Mouse (Mus musculus) naive thymus-derived CD4-positive, alpha-beta T cell, adult 2 months (primary cell): ENCODE results near the gene Gm5269.

Experiments used
- DNase-seq: peaks from one replicate; pipeline ENCODE4 v3.0.0-alpha.2; 2011; ENCODE audit warnings: low read depth

Gene Gm5269

GRCm38 (mm10) chr1:45881228-45881832 is 8.7 kb downstream of the Gm5269 start:
- DNase-seq = no peak

GRCm38 (mm10) chr1:45877463-45877862 is 12.6 kb downstream of the Gm5269 start:
- DNase-seq = no peak

DNA sequence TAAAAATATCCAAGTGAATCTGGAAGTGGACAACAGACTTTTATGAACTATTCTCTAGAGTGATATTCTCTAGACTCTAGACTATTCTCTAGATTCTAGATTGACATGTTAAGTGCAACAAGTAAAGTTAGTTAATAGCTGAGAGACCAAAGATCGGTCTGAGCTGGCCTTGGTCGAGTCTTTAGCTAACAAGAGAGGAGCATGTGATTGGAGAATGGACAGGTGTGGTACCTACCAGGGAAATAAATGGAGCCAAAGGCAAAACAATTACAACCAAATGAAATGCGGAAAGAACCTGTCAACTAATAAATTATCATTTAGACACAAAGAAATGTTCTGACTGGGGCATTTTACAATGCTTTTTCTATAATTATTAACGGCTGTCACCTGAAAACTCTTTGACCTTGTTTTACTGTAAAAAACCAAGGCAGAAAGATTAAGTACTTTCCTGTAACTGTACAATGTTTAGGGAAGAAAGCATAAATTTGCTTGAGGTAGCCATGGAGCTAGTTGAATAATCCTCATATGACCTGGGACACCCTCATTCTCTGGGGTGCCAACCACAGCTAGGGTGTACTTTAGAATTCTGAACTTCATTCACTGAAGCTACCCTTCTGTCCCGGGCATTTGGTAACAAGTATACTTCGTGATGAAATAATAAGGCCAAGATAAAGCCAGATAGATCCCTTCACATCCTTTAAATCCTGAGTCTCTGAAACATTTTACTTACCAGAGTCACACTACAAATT is 13.4 kb downstream of the Gm5269 start:
- DNase-seq = no peak

GRCm38 (mm10) chr1:45875640-45876039 is 14.4 kb downstream of the Gm5269 start:
- no peak for DNase-seq

DNA sequence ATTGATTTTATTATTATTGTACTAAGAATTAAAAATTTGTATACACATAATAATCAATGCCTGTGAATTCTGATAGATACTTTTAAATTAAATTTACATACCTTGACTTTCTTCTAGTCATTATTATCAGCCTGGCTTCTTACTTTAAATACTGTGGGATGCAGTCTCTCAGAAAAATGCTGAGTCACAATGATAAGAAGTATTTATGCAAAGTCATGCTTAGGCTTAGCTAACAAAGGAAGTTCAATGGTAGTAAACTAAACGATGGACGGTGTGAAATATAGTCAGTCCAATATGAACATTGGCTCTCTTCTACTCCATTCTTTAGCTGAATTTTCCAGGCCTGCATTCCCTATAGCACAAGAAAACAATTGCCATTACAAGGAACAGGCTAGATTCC is 16.8 kb downstream of the Gm5269 start:
- DNase-seq = no peak

DNA sequence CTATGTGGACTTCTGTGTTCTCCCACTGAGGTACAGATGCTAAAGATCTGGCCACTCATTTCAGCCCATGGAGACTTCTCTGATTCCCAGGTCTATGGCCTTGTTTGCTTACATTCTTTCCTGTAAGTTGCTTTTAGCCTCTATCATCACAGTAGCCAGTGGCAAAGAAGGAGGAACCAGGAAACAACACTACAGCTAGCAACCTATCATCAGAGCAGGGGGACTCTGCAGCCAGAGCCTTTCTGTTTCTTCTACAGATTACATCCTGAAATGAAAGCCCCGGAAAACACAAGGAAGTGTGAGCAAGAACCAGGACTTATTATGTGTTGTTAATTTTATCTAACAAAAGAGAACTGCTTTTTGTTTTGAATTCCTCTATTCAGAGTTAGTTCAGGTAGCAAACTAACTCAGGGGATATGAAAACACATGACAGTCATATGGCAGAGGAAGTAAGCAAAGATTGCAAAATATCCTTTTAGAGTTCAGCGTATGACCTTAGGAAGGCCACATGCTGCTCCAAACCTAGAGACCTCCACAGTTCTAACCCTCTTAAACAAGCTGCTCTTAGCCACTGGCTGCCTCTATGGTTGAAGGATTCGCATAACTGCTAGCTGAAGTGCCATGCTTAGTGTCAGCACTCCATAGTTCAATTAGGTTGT is 21.5 kb downstream of the Gm5269 start:
- no peak for DNase-seq

GRCm38 (mm10) chr1:45868050-45868449 is 22.0 kb downstream of the Gm5269 start:
- DNase-seq = no peak

GRCm38 (mm10) chr1:45866288-45867018 is 23.6 kb downstream of the Gm5269 start:
- no peak for DNase-seq

GRCm38 (mm10) chr1:45865727-45866126 is 24.3 kb downstream of the Gm5269 start:
- no peak for DNase-seq

DNA sequence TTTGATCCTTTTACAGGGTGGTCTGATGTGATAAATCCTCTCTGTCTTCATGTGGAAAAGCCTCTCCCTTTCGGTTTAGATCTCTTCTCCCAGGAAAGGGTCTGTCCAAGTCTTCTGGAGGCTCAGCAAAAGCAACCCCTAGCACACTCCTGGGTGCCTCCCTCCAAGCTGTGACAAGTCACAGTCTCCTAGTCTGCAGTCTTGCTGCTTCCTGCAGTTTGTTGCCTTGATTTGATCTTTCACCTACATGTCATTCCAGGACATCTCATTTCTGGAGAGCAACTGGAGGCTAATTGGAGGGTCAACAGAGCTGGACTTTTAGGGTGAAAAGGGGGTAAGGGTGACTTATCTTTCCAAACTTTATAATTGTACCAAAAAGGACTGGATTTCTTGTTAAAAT is 24.8 kb downstream of the Gm5269 start:
- no peak for DNase-seq

- DNase-seq = no peak
These were observed 25.5 kb downstream of the Gm5269 start for GRCm38 (mm10) chr1:45864564-45865014.

GRCm38 (mm10) chr1:45863641-45864040 is 26.4 kb downstream of the Gm5269 start:
- DNase-seq = no peak

DNA sequence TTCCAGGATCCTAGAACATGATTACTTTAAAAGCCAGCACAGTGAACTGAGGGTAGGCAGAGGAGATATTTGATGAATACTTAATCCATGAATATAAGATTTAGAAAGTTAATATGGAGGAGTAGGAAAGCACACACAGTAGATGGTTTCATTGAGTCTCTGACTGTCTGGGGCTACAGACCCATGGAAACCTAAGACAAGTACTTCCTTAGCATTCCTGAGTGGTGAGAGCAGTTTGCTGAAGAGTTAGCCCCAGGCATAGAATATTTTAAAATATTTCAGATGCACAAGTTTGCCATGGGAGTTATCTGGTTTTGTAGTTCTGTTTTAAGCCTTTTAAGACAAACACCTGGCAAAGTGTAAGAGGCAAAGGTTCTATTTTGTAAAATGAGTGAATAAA is 28.9 kb downstream of the Gm5269 start:
- DNase-seq = no peak

GRCm38 (mm10) chr1:45860349-45860748 is 29.7 kb downstream of the Gm5269 start:
- no peak for DNase-seq

DNA sequence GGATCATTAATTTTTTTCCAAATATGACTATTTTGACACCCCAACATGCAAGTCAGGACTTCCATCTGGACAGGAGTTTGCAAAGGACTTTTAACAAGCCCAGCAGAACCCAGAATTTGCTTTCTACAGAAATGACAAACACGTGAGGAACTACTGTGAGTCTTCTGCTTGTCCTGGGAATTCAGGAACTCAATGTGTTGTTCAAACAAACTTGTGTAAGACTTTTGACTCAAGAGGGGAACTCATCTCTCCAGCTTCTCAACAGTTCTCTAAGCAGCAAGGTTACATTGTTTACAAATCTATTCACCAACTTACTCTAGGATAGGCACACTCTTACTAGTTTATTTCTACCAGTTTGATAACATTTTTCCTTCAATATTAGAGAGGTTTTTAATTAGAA is 32.0 kb downstream of the Gm5269 start:
- DNase-seq = no peak

DNA sequence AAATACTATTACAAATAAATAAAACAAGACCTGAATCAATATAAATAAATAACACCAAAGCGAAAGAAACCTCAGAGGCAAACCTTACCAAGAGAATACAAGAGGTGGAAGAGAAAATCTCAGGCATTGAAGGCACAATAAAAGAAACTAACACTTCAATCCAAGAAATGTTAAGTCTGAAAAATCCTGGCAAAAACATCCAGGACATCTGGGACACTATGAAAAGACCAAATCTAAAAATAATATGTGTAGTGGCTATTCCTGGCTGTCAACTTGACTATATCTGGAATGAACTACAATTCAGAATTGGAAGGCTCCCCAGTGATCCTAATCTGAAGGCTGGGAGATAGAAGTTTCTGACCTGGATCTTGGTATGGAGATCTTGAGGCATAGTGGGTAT is 44.6 kb downstream of the Gm5269 start:
- DNase-seq = no peak
